Mouse (Mus musculus): ENCODE measurements around the gene Rev1. TPM values are rescaled to one million over a fixed set of nuclear protein-coding genes. Genes with fewer than 3 reads are reported as not detected.

The Rev1 gene
- polyA plus RNA-seq, 1 experiment from 2014 or later, result 40.1 TPM

- H3K36me3 ChIP-seq (ENCODE audit: control insufficient read depth, insufficient read depth), result no peaks in the 10 kb centered on the region
- no peaks in the 10 kb centered on the region for H3K27me3 ChIP-seq (replicated peaks; ENCODE audit: control insufficient read depth, insufficient read depth, low read length)
- no peak overlapping the region for H3K4me3 ChIP-seq (replicated peaks; ENCODE audit: low read length)
- peaks cover 12% of the 10 kb centered on the region for H3K4me1 ChIP-seq (replicated peaks; ENCODE audit: control insufficient read depth, insufficient read depth, low read length)
- WGBS, result 89% methylated on average over 3 of the region's 3 CpGs
- H3K9me3 ChIP-seq (ENCODE audit: control insufficient read depth, low read length), result no peaks in the 10 kb centered on the region
- no peak overlapping the region for H3K4me2 ChIP-seq (ENCODE audit: low read length)
- no peak overlapping the region for H3K9ac ChIP-seq (replicated peaks; ENCODE audit: low read depth, low read length)
- no peak for ATAC-seq
- H3K27ac ChIP-seq (ENCODE audit: low read length), result no peak overlapping the region
Measured at GRCm38 (mm10) chr1:38003046-38003445, 126.6 kb downstream of the Rev1 start.

Other genes with a start within 250 kb of the Rev1 start
- 18.5 and 19.0 TPM in 2 replicates for gene Mitd1, start 239.4 kb downstream of the Rev1 start, polyA plus RNA-seq (2015; fragmentation: Nextera tagmentation; extraction: Ambion mirVana)
- gene Mrpl30, start 239.3 kb downstream of the Rev1 start, polyA plus RNA-seq (2015; fragmentation: Nextera tagmentation; extraction: Ambion mirVana), result 251 and 262 TPM in 2 replicates
- not detected in 2 replicates for gene Lyg2, start 213.3 kb downstream of the Rev1 start, polyA plus RNA-seq (2015; fragmentation: Nextera tagmentation; extraction: Ambion mirVana)
- not detected in 2 replicates for gene Lyg1, start 172.0 kb downstream of the Rev1 start, polyA plus RNA-seq (2015; fragmentation: Nextera tagmentation; extraction: Ambion mirVana)
- gene Txndc9, start 131.9 kb downstream of the Rev1 start, polyA plus RNA-seq (2015; fragmentation: Nextera tagmentation; extraction: Ambion mirVana), result 137 and 152 TPM in 2 replicates
- 22.3 and 23.0 TPM in 2 replicates for gene Eif5b, start 131.8 kb downstream of the Rev1 start, polyA plus RNA-seq (2015; fragmentation: Nextera tagmentation; extraction: Ambion mirVana)

Measured in forebrain, embryonic 16.5 days (tissue).